Mouse (Mus musculus) liver, embryonic 12.5 days (tissue): Measurements from ENCODE around the gene A730046J19Rik. TPM values are rescaled to one million over a fixed set of nuclear protein-coding genes. Genes with fewer than 3 reads are reported as not detected.

ENCODE experiments used
- ATAC-seq: fragments of 200-750 bp; cut with Nextera tagmentation; 2 replicates; pipeline ENCODE4 v1.8.0; 2017; ENCODE audit warnings: moderate number of reproducible peaks, mild to moderate bottlenecking, moderate library complexity
- H3K27ac ChIP-seq: fragments of 300-500 bp; sonication (generic); 2 replicates; pipeline ENCODE4 v1.5.1; 2016; ENCODE audit warnings: mild to moderate bottlenecking
- H3K27me3 ChIP-seq: fragments of 300-500 bp; sonication (generic); replicated peaks from 2 replicates; pipeline ENCODE4 v1.6.1; 2016; ENCODE audit warnings: mild to moderate bottlenecking, moderate library complexity
- H3K36me3 ChIP-seq: fragments of 300-500 bp; sonication (generic); 2 replicates; pipeline ENCODE4 v1.6.1; 2016; ENCODE audit warnings: mild to moderate bottlenecking, moderate library complexity
- H3K4me1 ChIP-seq: fragments of 300-500 bp; sonication (generic); 2 replicates; pipeline ENCODE4 v1.6.1; 2016
- H3K4me2 ChIP-seq: fragments of 300-500 bp; sonication (generic); 2 replicates; pipeline ENCODE4 v1.6.1; 2016; ENCODE audit warnings: mild to moderate bottlenecking, moderate library complexity
- H3K4me3 ChIP-seq: fragments of 300-500 bp; sonication (generic); 2 replicates; pipeline ENCODE4 v1.5.1; 2016; ENCODE audit warnings: mild to moderate bottlenecking, moderate library complexity
- H3K9ac ChIP-seq: fragments of 300-500 bp; sonication (generic); 2 replicates; pipeline ENCODE4 v1.6.1; 2016; ENCODE audit warnings: mild to moderate bottlenecking, moderate library complexity
- H3K9me3 ChIP-seq: fragments of 300-500 bp; sonication (generic); replicated peaks from 2 replicates; pipeline ENCODE4 v1.6.1; 2016; ENCODE audit warnings: mild to moderate bottlenecking, moderate library complexity
- WGBS: fragments of 180-500 bp; shearing (Covaris S2); methylation state at CpG from one replicate; pipeline ENCODE4 v1.1.7; 2016; ENCODE audit not compliant: insufficient replicate concordance; 5-methylcytosine and 5-hydroxymethylcytosine counted together
- polyA plus RNA-seq: library from polyadenylated mRNA; unstranded; fragments of >200 nt; fragmentation: Nextera tagmentation; extraction: Ambion mirVana; gene quantifications from 2 replicates; pipeline ENCODE4 v1.2.1, GENCODE M21; 2016

A730046J19Rik gene
- 0.08 and 0.13 TPM in 2 replicates for polyA plus RNA-seq

DNA sequence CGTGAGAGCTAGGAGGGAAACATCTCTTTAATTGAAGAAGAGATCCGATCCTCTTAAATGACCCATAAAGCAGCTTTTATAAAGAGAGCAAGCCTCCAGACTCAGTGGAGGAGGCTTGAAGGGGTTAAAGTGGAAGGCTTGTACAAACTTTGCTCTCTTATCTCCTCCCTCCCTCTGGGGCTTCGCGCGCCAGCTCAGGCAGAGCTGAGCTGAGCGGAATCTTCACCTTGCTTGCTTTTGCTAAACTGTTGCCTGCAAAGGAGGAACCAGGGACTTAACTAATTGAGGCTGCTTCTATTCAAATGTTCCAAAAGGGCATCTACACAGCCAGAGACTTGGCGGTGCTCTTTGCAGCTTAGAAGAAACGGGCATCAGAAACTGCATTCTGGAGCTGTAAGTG is at the start of gene A730046J19Rik:
A730046J19Rik (plus strand) TSS at position 173 of the 400 bp plus-strand sequence.
- 11% methylated on average over 8 of the region's 8 CpGs for WGBS
- Histone ChIP-seq H3K27ac (no peak within 1 kb of the TSS), H3K4me1 (no peaks in the 10 kb centered on the region), H3K4me2 (peak within 1 kb of the TSS; percentile 49), H3K9me3 (no peaks in the 10 kb centered on the region), H3K27me3 (no peaks in the 10 kb centered on the region), H3K36me3 (no peaks in the 10 kb centered on the region), H3K9ac (no peak within 1 kb of the TSS), H3K4me3 (peak within 1 kb of the TSS; percentile 23)
- ATAC-seq: no peak

DNA sequence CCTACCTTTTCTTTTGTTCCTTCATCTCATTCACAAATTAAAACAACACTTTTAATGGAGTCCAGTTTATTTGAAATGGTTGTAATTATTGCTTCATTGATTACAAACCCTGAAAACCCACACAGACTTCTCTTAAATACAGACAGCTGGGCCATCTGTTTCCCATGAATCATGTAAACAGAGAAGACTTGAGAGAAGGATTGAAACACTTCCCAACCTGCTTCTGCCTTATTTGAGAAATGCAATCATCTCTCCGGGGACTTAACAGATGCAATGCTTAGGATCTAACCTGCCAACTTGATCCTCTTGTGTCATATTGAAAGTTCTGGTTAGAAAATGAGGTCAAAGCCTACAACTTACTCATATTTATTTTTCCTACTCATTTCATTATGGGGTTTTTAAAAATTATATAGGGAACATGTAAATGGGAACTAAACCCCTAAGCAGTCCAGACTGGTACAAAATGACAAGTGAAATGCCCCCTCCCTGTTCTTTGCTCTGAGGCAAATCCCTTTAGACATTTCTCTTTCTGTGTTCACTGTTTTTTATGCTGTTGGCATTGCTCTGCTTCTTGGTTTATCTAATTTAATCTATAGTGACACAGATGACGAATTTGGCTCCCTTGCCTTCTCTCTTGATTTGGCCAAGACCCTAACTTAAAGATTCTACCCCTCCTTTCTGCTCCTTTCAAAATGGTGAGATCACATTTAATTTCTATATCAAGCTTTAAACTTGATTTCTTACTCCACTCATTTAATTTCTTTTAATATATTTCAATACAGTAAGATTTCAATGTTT is 48.7 kb upstream of the A730046J19Rik start:
- H3K9me3 ChIP-seq: no peaks in the 10 kb centered on the region
- ATAC-seq: no peak
- no peak overlapping the region for H3K9ac ChIP-seq
- H3K4me2 ChIP-seq: no peak overlapping the region
- WGBS: 47% methylated on average over 2 of the region's 2 CpGs
- no peak overlapping the region for H3K4me3 ChIP-seq
- no peak overlapping the region for H3K27ac ChIP-seq
- no peaks in the 10 kb centered on the region for H3K27me3 ChIP-seq
- no peaks in the 10 kb centered on the region for H3K36me3 ChIP-seq
- no peaks in the 10 kb centered on the region for H3K4me1 ChIP-seq

DNA sequence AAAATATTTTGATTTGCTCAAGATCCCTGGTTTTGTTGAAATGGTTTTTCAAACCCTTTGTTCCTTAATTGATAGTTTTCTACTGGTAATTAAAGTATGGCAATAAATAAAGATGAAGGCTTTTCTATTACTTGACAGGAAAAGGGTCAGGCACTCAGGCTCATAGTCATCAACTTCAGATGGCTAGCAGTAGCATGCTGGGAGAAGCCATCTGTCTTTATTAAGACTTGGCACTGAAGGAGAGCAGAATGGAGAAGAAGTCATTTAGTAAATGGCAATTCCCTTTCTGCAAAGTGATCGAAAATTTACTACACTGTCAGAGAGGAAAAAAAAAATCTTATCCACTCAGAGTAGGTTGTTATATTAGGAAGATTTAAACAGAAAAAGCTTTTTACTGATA is 17.2 kb upstream of the A730046J19Rik start:
- H3K4me3 ChIP-seq: no peak overlapping the region
- WGBS: 64% methylated on average over 1 of the region's 1 CpGs
- no peaks in the 10 kb centered on the region for H3K9me3 ChIP-seq
- no peaks in the 10 kb centered on the region for H3K27me3 ChIP-seq
- no peak overlapping the region for H3K27ac ChIP-seq
- ATAC-seq: no peak
- H3K9ac ChIP-seq: no peak overlapping the region
- H3K4me2 ChIP-seq: no peak overlapping the region
- H3K36me3 ChIP-seq: no peaks in the 10 kb centered on the region
- H3K4me1 ChIP-seq: no peaks in the 10 kb centered on the region

DNA sequence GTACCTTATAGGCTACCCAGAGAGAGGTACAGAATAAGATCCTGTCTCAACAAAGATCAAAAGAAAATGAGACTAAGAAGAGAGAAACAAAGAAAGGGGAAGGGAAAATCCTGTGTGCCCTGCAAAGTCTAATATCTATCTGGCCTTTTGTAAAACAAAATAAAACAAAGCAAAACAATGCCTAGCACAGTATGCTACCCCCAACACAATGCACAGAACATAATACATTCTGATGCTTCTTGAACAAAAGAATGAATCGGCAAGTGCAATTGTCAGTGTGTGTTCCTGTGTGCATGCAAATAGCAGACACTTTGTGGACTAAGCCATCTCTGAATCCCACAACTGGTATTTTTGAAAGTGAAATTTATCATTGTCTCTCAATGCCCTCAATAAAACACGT is 3.5 kb upstream of the A730046J19Rik start:
- WGBS: 66% methylated on average over 2 of the region's 2 CpGs

DNA sequence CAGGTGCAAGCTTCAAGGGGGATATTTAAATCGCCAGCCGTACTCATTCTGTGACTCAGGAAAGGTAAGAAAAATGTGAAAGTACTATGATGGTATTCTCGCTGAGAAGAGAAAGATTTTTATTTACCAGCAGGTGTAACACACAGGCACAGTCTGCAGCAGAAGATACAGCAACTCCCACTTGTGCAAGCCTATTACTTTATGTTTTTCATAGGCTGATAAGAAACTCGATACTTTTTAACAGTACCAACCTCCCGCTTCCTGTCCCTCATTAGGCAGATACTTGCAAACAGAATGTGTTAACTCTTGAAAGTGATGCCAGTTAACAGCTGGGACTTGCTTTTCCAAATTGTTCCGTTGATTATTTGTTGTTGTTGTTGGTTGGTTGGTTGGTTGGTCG is 616 bp downstream of the A730046J19Rik start:
- Histone ChIP-seq H3K9me3 (no peaks in the 10 kb centered on the region), H3K4me2 (peak overlapping the region; percentile 49), H3K4me3 (peak overlapping the region; percentile 23), H3K27me3 (no peaks in the 10 kb centered on the region), H3K4me1 (no peaks in the 10 kb centered on the region), H3K9ac (no peak overlapping the region), H3K27ac (no peak overlapping the region), H3K36me3 (no peaks in the 10 kb centered on the region)
- WGBS: 19% methylated on average over 7 of the region's 7 CpGs
- no peak for ATAC-seq

More for the DNA sequence above, 3.5 kb upstream of the A730046J19Rik start:
- Histone ChIP-seq H3K27me3 (no peaks in the 10 kb centered on the region), H3K9me3 (no peaks in the 10 kb centered on the region), H3K4me2 (no peak overlapping the region), H3K36me3 (no peaks in the 10 kb centered on the region), H3K27ac (no peak overlapping the region), H3K4me1 (no peaks in the 10 kb centered on the region), H3K9ac (no peak overlapping the region), H3K4me3 (no peak overlapping the region)
- ATAC-seq: no peak

DNA sequence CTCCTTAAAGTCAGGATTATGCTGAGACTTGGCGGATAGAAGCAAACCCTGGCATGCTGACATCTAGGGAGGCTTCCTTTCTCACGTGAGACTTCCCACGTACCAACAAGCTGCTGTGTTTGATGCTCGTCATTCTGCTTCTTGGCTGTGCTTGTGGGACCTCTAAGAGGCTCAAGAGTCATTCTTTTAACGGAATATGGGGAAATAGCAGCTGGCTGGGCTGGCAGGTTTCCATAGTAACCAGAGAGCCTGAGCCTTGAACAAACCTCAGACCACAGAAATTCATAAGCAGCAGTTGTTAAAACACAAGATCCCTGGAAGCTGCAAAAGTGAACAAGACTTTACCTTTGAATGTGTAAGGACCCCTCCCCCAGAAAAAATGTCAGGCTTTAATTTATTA is 9.4 kb downstream of the A730046J19Rik start:
- H3K4me1 ChIP-seq: no peaks in the 10 kb centered on the region
- H3K4me3 ChIP-seq: no peak overlapping the region
- H3K9ac ChIP-seq: no peak overlapping the region
- H3K9me3 ChIP-seq: no peaks in the 10 kb centered on the region
- no peak overlapping the region for H3K27ac ChIP-seq
- WGBS: 38% methylated on average over 5 of the region's 5 CpGs
- H3K36me3 ChIP-seq: no peaks in the 10 kb centered on the region
- H3K27me3 ChIP-seq: no peaks in the 10 kb centered on the region
- no peak overlapping the region for H3K4me2 ChIP-seq
- ATAC-seq: no peak

Other genes starting within 250 kb of the A730046J19Rik start
- 0.47 and 0.48 TPM in 2 replicates for gene Dcx, start 220.4 kb upstream of the A730046J19Rik start, polyA plus RNA-seq
- 15.7 and 18.8 TPM in 2 replicates for gene Alg13, start 164.1 kb downstream of the A730046J19Rik start, polyA plus RNA-seq